Mouse (Mus musculus) layer of hippocampus, adult 11-12 months (tissue): ENCODE measurements around the gene Slco3a1.

ENCODE experiments used
- DNase-seq: peaks from one replicate; pipeline ENCODE4 v3.0.0; 2022; ENCODE audit warnings: low spot score

Gene Slco3a1

DNA sequence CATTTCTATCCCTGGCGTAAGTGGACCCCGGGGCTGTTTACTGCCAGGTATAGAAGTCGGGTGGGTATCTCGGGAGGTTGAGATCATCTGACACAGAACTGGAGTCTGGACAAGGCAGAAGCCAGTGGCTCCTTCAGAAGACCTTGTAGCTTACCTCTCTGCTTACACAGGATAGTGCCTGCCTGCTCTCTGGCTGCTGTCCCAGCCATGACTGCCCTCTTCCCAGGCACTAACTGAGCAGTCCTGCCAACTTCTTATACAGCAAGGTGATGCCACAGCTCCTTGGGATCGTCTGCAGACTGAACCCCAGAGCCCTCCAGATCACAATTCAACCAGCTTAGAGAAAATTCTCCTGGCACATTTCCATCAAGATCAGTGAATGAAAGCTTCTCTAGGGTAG is 26.4 kb downstream of the Slco3a1 start:
- DNase-seq, result no peak

DNA sequence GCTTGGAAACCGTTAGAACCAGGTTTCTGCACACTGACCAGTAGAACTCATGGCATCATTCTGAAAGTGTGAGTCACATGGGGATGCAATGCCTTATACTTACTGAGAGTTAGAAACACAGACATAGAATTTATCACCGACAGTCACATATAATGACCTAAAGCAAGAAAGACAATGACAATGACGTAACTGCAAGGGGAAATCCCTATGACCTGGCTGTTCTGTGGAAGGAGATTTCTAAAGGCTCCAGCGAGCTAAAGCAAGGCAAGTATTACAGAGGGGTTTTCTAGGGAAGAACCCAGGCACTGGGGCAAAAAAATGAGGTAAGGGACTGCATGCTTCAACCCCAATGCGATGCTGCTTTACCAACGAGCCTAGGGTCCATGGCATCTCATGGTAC is 26.9 kb downstream of the Slco3a1 start:
- DNase-seq, result no peak

DNA sequence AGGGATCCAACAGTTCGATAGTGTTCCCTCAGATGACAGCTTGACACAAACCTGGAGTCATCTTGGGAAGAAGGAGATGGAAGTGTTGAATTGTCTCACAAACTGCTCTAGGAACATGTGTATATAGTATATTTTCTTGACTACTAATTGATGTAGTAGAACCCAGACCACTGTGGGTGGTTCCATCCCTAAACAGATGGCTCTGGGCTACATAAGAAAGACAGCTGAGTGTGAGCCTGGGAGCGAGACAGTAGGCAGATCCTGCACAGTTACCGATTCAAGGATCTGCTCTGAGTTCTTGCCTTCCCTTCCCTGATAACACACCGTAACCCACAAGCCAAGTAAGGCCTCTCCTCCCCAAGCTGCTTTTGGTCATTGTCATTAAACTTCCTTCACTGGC is 28.6 kb downstream of the Slco3a1 start:
- peak; percentile 26 for DNase-seq

DNA sequence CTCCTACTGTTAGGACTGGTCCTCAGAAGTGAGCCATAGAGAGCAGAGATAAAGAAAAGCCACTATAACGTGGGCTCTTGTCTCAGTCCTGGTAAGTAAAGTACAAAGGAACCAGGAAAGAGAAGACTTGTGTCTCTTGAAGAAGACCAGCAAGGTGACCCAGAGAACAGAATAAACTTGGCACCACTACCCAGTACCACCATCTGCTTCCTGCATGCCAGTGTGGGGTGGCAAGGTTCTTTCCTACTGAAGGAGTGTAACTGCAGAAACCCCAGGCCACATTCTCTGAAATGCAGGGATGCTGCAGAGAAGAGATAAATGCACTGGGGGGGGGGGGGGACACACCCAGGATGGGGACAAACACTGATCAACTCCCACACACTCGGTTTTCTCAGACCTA is 29.0 kb downstream of the Slco3a1 start:
- DNase-seq, result no peak

DNA sequence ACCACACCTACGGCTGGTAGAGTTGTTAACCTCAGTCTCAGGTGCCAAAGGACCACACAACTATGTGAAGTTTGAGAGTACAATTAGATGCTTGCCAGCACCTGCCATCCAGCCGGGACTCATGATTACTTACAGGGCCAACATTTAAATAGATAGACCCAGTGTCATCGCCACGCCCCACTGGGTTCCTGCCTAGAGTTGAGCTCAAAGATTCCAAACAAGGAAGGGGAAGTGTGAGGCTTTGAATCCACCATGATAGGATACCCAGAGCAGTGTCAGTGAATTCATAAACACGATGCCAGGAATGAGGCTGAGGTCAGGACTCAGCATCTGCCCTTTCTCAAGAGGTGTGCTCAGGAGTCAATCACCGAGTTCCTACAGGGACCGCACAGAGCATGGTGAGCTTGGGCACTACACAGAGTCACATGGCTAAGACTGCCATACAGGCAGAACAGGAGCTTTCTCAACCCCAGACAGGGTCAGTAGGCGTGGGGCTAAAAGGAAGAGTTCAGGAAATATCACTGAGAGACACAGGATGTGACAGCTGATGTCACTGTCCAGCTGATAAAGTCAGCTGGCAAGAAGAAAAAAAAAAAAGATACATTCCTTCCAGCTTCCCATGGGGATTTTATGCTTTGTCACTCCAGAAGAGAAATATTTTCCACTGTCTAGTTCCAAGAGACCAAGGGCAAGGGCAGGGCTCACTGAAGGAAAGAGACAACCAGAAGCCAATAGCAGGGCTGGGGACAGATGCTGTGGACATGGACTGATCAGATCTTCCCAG is 30.2 kb downstream of the Slco3a1 start:
- no peak for DNase-seq

DNA sequence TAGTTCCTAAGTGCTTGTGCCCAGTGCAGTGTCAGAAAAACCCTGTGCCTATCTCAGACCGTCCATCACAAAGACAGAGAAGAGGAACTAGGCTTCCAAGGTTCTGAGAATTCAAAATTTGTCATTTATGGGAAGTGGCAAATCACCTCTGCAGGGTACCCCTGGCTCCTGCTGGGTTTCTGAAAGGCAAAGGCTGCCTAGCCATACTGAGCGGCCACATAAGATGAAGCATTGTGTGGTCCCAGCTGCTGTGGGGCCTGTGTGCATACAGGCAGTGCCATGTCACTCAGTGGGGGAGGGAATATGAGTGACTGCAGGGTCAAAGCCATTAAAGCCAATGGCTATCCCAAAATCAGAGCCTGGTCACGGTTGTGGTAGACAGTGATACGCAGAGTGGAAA is 31.5 kb downstream of the Slco3a1 start:
- DNase-seq, result no peak

DNA sequence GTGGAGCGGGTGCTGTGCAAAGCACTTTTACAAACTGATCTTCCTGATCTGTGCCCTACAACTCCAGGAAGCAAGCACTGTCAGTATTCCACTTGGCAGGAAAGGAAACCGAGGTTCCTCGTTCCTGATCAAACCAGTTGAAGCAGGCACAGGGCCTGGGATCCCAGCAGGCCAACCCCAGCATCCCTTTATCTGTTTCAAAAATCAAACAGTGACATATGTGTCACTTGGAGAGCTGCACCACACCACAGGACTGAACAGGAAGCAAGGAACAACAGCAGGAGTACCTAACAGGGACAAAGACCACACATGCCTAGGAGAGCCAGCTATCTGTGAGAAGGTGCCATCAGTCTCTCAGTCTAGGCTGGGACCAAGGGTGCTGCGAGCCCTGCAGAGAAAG is 32.3 kb downstream of the Slco3a1 start:
- DNase-seq, result no peak

DNA sequence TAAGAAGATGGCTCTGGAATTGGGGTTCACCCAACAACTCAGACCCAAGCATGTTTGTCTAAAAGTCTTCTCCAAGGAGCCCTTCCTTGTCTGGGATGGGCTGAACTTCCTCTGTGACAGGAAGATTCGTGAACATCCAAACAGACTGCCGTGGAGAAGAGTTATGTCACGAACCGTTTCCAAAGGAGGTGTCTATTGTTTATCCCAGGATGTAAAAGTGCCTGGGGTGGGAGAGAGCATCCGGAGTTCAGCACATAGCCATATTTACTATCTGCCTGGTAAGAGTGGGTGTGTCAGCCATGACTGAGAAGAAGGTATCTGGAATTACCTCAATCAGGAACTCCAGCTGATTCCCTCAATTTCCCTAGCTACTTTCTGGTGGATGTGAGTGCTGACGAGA is 35.2 kb downstream of the Slco3a1 start:
- DNase-seq, result no peak

DNA sequence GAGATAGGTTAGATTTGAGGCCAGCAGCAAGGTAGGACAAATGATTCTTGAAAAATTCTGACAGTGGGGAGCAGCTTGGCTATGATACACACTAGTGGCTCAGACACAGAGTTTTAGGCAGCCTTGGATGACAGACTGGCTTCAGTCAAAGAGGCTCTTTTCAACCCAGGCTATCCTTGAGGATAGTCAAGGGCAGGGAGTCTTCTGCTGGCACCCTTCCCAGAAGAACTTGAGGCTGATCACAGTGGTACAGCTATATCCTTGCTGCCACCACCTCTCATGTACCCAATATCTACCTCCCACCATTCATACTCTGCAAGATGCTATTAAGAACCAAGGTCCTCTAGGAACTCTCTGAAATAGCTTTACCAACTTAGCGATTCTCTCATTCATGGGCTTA is 35.8 kb downstream of the Slco3a1 start:
- DNase-seq, result no peak

DNA sequence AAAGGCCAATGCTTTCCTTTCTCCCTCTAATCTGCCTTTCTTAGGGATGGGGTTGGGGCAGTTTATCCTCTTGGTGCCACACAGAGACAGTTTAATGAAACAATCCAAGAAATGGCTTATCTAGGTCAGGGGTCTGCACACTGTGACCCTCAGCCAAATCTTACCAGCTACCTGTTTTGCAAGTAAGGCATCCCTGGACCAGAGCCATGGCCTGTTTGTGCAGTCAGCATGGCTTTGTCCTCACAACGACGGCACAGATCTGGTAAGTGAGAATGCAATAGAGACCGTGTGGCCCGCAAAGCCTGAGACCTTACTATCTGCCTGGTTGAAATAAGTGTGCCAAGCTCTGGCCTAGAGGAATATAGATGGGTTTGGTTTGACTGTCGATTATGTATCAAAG is 36.3 kb downstream of the Slco3a1 start:
- DNase-seq, result no peak

DNA sequence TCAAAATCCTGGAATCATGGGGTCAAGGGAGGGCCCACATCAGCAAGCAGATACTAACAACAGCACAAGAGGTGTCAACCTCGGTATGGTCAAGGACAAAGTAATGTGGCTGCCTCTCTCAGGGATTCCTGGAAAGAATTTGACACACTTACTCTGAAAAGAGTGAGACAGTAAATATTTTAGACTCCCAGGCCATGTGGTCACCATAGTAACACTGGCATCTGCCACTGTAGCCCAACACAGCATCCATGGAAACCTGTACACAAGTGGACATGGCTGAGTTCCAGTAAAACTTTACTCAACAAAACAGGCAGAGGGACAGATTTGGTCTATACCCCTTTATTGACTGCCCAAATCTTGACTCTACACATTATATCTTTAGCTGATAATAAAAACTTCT is 43.9 kb downstream of the Slco3a1 start:
- no peak for DNase-seq

DNA sequence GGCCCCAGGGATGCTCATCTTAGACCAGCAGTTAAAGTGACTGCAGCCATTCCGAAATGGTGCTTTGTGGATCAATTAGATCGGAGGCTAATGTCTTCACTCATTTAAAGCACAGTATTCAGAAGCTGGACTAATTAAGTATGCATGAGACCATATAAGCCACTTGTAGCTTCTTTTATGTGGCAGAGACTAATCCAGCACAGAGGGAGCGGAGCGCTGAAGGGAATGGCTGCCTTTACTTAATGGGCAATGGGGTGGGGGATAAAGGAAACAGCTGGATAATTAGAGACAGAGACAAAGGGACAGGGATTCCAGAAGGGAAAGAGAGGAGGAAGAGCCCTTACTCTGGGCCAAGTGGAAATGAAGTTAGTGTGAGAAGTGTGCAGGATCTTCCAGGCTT is 46.4 kb downstream of the Slco3a1 start:
- no peak for DNase-seq

DNA sequence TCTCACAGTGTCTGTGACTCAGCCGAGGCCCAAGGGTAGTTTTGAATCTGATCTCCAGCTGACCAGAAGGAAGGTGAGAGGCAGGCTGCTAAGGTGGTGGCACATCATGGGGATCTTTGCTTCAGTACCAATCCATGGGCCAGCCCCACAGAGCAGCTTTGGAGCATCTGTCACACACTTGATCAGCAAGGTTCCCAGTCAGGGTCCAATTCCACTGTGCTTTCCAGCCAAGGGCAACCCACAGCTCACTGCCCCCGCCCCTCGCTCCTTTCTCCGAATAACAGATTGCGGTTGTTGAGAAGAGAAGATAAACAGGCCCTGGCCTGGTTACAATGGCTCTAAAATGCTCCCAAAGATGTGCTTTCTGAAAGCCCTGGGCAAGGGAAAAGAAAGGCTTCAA is 47.7 kb downstream of the Slco3a1 start:
- DNase-seq, result no peak

DNA sequence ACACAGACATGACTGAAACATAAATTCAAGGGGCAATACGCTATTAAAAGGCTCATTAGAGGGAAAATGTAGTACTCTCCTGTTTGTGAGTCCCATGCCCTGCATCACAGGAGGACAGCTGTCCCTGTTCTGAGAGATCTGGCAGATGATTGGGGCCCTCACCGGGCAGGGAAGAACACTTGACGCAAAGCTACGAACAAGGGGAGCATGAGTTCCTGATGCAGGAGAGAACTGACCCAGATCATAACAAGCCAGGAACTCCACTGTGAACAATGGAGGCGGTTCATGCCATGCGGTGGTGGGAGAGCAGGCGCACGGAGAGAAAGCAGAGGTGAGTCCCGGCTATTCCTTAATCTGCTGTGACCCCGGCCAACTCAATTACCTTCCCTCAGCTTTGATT is 48.9 kb downstream of the Slco3a1 start:
- DNase-seq, result no peak

DNA sequence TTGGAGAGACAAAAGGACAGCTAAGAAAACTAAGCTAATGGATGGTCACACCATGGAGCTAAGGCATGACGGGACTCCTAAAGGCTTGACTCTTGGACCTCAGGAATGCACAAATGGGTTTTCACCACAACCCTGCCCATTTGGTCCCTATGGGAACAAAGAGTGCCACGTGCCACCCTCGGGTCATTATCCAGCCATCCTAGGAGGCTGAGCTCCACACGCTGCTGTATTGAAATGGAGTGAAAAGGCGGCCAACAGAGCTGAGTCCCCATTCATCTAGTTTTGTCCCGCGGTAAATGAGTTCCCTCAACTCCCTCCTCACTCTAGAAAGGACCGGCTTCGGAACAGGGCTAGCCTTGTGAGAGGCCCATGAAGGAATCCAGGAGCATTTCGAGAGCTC is 53.4 kb downstream of the Slco3a1 start:
- no peak for DNase-seq

DNA sequence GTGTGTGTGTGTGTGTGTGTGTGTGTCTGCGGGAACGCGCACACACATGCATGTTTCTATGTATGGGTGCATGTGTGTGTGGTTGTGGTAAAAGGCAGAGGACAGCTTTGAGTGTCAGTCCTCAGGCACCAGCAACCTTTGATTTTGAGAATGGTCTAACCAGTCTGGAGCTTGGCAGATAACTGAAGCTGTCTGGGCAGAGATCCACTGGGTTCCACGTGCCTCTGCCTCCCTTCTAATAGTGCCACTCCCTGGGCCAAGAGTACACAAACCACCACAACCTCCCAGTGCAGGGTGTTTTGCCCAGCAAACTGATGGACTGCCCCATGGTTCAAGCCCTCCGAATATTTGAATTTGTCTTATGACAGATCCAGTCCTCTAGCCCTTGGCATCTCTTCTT is 55.1 kb downstream of the Slco3a1 start:
- DNase-seq, result no peak

DNA sequence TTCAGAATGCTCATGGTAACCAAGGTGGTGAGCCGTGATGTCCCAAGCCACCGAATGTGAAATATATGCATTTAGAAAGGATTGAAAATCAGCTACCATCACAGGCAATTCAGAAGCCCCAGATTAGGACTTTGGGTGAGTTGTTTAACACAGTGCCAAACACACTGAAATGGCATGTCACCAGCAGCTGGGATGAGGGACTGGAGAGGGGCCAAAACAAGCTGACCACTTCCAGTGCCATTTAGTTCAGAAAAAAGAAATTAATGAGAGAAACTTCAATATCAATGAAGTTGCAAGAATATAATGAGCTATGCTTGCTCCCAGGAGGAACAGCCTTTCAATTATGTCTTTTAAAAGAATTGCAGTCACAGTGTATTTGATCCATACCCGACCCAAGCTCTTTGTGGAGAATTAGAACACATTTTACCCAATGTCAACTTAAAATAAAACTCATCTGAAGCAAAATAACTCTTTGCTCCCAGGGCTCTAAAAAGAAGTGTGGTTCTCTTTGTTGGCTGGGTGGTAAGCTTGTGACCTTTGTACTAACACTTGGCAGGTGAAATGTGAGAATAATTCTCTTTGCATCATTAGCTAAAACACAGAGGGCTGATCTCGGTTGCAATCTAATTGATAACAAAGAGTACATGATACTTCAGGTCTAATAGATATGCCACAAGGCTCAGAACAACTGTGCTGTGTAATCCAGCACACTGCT is 56.2 kb downstream of the Slco3a1 start:
- DNase-seq, result no peak

DNA sequence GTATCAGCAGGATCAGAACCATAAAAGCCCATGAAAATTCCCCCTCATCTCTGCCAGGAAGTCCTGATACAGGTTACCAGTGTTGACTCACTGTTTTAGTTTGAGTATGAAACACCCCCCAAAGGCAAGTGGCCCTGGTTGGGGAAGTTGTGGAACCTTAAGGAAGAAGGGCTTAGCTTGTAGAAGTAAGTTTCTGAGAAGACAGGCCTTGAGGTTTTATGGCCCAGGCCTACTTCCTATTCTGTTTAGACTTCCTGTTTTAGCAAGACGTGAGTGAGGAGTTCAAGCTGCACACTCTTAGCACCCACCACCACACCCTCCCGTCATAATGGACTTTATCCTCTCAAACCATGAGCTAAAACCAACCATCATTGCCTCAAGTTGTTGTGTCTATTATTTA is 57.4 kb downstream of the Slco3a1 start:
- DNase-seq, result no peak

DNA sequence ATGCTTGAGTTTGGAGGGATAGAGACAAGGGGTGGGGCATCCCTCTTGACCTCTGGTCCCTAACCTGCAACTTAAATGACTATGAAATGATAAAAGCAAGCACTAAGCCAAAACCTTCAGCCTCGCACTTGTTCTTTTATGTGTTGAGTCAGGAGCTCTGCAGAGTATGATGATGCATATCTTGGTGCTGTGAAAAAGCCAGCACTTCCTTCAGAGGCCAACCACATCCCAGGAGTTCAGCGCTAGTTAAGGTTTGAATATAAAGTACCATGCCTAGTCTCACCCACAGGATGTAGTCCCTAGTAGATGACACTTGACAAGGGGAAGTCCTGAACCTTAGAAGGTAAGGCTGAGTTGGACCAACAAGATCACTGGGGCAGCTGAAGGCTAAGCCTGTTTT is 59.1 kb downstream of the Slco3a1 start:
- DNase-seq, result no peak

DNA sequence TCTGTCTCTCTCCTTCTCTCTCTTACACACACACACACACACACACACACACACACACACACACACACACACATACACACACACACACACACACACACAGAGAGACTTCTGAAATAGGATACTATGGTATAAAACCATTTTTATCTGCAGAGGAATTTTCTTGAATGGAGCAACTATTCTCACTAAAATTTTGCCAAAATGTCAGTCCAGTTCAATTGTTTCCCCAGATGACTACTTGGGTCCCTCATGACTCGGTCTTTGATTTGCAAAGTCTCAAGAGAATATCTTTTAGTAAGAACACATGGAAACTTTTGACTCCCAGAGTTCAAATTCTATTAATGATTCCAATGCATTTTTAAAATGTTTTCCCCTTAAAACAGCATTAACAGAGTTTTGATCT is 60.8 kb downstream of the Slco3a1 start:
- no peak for DNase-seq

DNA sequence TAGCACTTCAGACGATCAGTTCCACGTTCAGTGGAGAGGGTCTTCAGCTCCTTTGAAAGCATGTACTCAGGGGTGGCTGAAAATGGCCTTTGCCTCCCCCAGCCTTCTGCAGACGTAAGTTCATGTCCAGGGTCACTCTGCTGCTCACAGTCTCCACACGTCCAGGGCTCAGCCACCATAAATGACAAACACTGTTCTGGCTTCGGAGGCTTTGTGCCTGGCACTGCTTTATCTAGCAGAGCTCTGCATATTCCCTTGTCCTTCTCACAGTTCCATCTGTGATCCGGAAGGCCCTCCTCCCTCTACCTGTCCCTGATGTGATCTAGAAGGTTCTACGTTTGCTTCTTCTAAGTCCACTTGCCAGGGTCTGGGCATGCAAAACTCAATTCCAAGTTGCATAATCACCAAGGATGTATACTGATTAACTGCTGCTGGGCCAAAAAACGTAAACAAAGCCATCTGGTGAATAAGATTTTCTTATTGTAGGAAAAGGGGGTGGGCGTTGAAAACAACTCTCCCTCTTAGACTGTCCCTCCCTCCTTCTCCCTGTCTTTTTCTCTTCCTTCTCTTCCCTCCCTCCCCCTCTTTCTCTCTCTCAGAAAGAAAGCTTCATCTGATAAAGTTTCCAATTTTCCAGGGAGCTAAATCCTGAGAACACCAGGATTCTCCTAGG is 62.8 kb downstream of the Slco3a1 start:
- DNase-seq, result no peak

DNA sequence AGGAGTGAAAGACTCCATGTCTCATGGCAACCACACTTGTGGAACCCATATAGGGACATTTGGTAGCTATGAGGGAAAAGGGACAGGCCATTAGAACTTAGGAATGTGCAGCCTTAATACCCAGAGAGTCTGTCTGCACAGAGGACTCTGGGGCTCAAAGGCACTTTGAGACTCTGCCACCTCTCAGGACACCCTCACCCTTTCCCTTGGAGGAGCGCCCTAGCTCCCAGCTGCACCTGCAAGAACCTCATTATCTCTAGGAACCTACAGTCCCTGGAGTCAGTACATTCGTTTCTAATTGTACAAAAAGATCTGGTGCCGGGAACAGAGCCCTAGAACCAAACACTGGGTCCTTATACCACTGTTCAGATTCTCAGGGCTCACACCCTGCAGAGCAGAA is 66.4 kb downstream of the Slco3a1 start:
- no peak for DNase-seq

DNA sequence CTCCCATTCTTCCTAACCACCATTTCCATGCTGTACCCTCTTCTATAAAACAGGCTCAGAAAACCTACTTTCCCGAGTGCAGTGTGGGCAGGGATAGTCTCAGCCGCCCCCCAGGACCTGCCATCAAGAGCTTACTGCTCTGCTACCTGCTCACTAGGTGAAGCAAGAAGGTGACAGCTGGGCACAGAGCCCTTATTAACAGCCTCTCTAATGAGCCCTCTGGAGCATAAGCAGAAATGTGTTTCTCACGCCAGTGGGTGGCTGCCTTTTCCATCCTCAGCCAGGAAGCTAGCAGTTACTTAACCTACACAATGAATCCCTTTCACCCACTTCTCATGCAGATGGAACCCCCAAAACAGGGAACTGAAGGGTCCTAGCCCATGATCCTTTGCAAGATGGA is 66.9 kb downstream of the Slco3a1 start:
- DNase-seq, result no peak
